Mouse (Mus musculus) layer of hippocampus, postnatal 14 days (tissue): ENCODE measurements at regions not wholly inside any gene's neighbourhood (a gene's known extent, or its start where the extent isn't known, plus 50 kb on each side); places are given as distances from the start of the nearest gene placed in this dataset.

ENCODE experiments used
- DNase-seq, 2 experiments: peaks; one replicate each; pipeline ENCODE4 v3.0.0; 2021 to 2022; ENCODE audit warnings: low spot score in 2 of 2, mixed read lengths in 1 of 2

GRCm38 (mm10) chr16:89631396-89632113 lies 60.6 kb upstream of the Krtap11-1 start:
- no peak for DNase-seq

- no peak for DNase-seq
Measured at GRCm38 (mm10) chr16:89625710-89626109, 54.7 kb upstream of the Krtap11-1 start.

- DNase-seq, result no peak
Measured at GRCm38 (mm10) chr16:89625253-89625652, 54.3 kb upstream of the Krtap11-1 start.
